Mouse (Mus musculus) embryonic facial prominence, embryonic 13.5 days (tissue): ENCODE results near the gene Zfp607b. TPM values are rescaled to one million over a fixed set of nuclear protein-coding genes. Genes with fewer than 3 reads are reported as not detected.

Experiments
- ATAC-seq: fragments of 200-750 bp; cut with Nextera tagmentation; 2 replicates; pipeline ENCODE4 v1.8.0; 2017; ENCODE audit warnings: low read depth; ENCODE audit not compliant: insufficient number of reproducible peaks, insufficient read depth, low FRiP score, low TSS enrichment
- H3K27ac ChIP-seq: fragments of 300-500 bp; sonication (generic); 2 replicates; pipeline ENCODE4 v1.5.1; 2015; ENCODE audit warnings: moderate library complexity, mild to moderate bottlenecking, inconsistent platforms
- H3K27me3 ChIP-seq: fragments of 300-500 bp; sonication (generic); 2 replicates; pipeline ENCODE4 v1.6.1; 2015; ENCODE audit warnings: mild to moderate bottlenecking, inconsistent platforms
- H3K36me3 ChIP-seq: fragments of 300-500 bp; sonication (generic); 2 replicates; pipeline ENCODE4 v1.6.1; 2015; ENCODE audit warnings: mild to moderate bottlenecking, inconsistent platforms
- H3K4me1 ChIP-seq: fragments of 300-500 bp; sonication (generic); 2 replicates; pipeline ENCODE4 v1.6.1; 2015; ENCODE audit warnings: inconsistent platforms
- H3K4me2 ChIP-seq: fragments of 300-500 bp; sonication (generic); 2 replicates; pipeline ENCODE4 v1.6.1; 2015; ENCODE audit warnings: moderate library complexity, mild to moderate bottlenecking, inconsistent platforms
- H3K4me3 ChIP-seq: fragments of 300-500 bp; sonication (generic); 2 replicates; pipeline ENCODE4 v1.5.1; 2015; ENCODE audit warnings: mild to moderate bottlenecking, inconsistent platforms
- H3K9ac ChIP-seq: fragments of 300-500 bp; sonication (generic); 2 replicates; pipeline ENCODE4 v1.6.1; 2015; ENCODE audit warnings: mild to moderate bottlenecking, inconsistent platforms
- H3K9me3 ChIP-seq: fragments of 300-500 bp; sonication (generic); 2 replicates; pipeline ENCODE4 v1.6.1; 2016; ENCODE audit warnings: inconsistent platforms
- WGBS: fragments of 180-500 bp; shearing (Covaris S2); methylation state at CpG from one replicate; pipeline ENCODE4 v1.1.7; 2015; ENCODE audit warnings: mixed read lengths; 5-methylcytosine and 5-hydroxymethylcytosine counted together
- polyA plus RNA-seq: library from polyadenylated mRNA; unstranded; fragments of >200 nt; fragmentation: Nextera tagmentation; extraction: Ambion mirVana; gene quantifications from 2 replicates; pipeline ENCODE4 v1.2.1, GENCODE M21; 2015

The Zfp607b gene
- 5.3 TPM in 2 replicates for polyA plus RNA-seq

- peak; percentile 99 for ATAC-seq
- Histone ChIP-seq H3K27ac (peak within 1 kb of the TSS; percentile 77), H3K4me3 (peak within 1 kb of the TSS; percentile 49), H3K36me3 (no peaks in the 10 kb centered on the region), H3K4me1 (peaks cover 21% of the 10 kb centered on the region), H3K27me3 (no peaks in the 10 kb centered on the region), H3K9ac (peak within 1 kb of the TSS; percentile 79), H3K4me2 (peak within 1 kb of the TSS; percentile 67), H3K9me3 (no peaks in the 10 kb centered on the region)
- WGBS = under 1% methylated on average over 19 of the region's 19 CpGs
These were observed at the start of gene Zfp607b for GRCm38 (mm10) chr7:27688815-27689612. Gene Zfp607b, plus strand, starts transcription at chr7:27689340.

GRCm38 (mm10) chr7:27644471-27644870, 44.7 kb upstream of the Zfp607b start:
- Histone ChIP-seq H3K9ac (no peak overlapping the region), H3K9me3 (no peaks in the 10 kb centered on the region), H3K4me1 (no peaks in the 10 kb centered on the region), H3K36me3 (peaks cover 9% of the 10 kb centered on the region; the same call in 1 of the 2 replicates), H3K27ac (no peak overlapping the region), H3K27me3 (no peaks in the 10 kb centered on the region), H3K4me2 (no peak overlapping the region), H3K4me3 (no peak overlapping the region)
- no peak for ATAC-seq
- 61% methylated on average over 1 of the region's 1 CpGs for WGBS

- Histone ChIP-seq H3K27me3 (no peaks in the 10 kb centered on the region), H3K4me2 (no peak overlapping the region), H3K9ac (no peak overlapping the region), H3K36me3 (no peaks in the 10 kb centered on the region), H3K9me3 (no peaks in the 10 kb centered on the region), H3K27ac (no peak overlapping the region), H3K4me3 (no peak overlapping the region), H3K4me1 (no peaks in the 10 kb centered on the region)
- ATAC-seq = no peak
- WGBS = 79% methylated on average over 7 of the region's 7 CpGs
These were observed 42.6 kb upstream of the Zfp607b start for GRCm38 (mm10) chr7:27646516-27646915.

GRCm38 (mm10) chr7:27647281-27648002, 41.7 kb upstream of the Zfp607b start:
- no peak for ATAC-seq
- no peak overlapping the region for H3K4me2 ChIP-seq
- H3K36me3 ChIP-seq = no peaks in the 10 kb centered on the region
- 79% methylated on average over 6 of the region's 6 CpGs for WGBS
- no peaks in the 10 kb centered on the region for H3K4me1 ChIP-seq
- H3K27me3 ChIP-seq = peaks cover 4% of the 10 kb centered on the region
- no peak overlapping the region for H3K4me3 ChIP-seq
- no peaks in the 10 kb centered on the region for H3K9me3 ChIP-seq
- H3K27ac ChIP-seq = no peak overlapping the region
- H3K9ac ChIP-seq = no peak overlapping the region

- Histone ChIP-seq H3K27me3 (peaks cover 27% of the 10 kb centered on the region), H3K9me3 (no peaks in the 10 kb centered on the region), H3K4me1 (peaks cover 5% of the 10 kb centered on the region), H3K4me3 (no peak overlapping the region), H3K9ac (no peak overlapping the region), H3K4me2 (no peak overlapping the region), H3K27ac (no peak overlapping the region), H3K36me3 (no peaks in the 10 kb centered on the region)
- WGBS = 91% methylated on average over 11 of the region's 11 CpGs
- ATAC-seq = no peak
These were observed 39.4 kb upstream of the Zfp607b start for GRCm38 (mm10) chr7:27649723-27650122.

- no peak overlapping the region for H3K27ac ChIP-seq
- WGBS = 5% methylated on average over 10 of the region's 10 CpGs
- ATAC-seq = no peak
- no peak overlapping the region for H3K9ac ChIP-seq
- H3K4me1 ChIP-seq = peaks cover 5% of the 10 kb centered on the region
- no peak overlapping the region for H3K4me3 ChIP-seq
- H3K27me3 ChIP-seq = peaks cover 39% of the 10 kb centered on the region
- H3K4me2 ChIP-seq = no peak overlapping the region; the same call in 1 of the 2 replicates
- peaks cover 4% of the 10 kb centered on the region; the same call in 1 of the 2 replicates for H3K36me3 ChIP-seq
- no peaks in the 10 kb centered on the region for H3K9me3 ChIP-seq
These were observed 38.2 kb upstream of the Zfp607b start for GRCm38 (mm10) chr7:27650949-27651348.

- Histone ChIP-seq H3K4me3 (peak within 1 kb of the TSS; percentile 36), H3K27ac (no peak within 1 kb of the TSS), H3K4me2 (peak within 1 kb of the TSS; percentile 63), H3K9ac (0 out of 2 replicates have a peak within 1 kb of the TSS, but pooled peaks have one; percentile 27), H3K4me1 (peaks cover 5% of the 10 kb centered on the region), H3K27me3 (peaks cover 62% of the 10 kb centered on the region), H3K36me3 (peaks cover 33% of the 10 kb centered on the region), H3K9me3 (no peaks in the 10 kb centered on the region)
- 2% methylated on average over 54 of the region's 62 CpGs for WGBS
- 0 out of 2 replicates have a peak, but pooled peaks have one; percentile 17 for ATAC-seq
These were observed 35.3 kb upstream of the Zfp607b start, which contains the start of gene Ttc9b for GRCm38 (mm10) chr7:27653681-27654437. Gene Ttc9b, plus strand, starts transcription at chr7:27653915.

- peaks cover 5% of the 10 kb centered on the region for H3K4me1 ChIP-seq
- no peak overlapping the region for H3K4me2 ChIP-seq
- no peak overlapping the region for H3K9ac ChIP-seq
- no peaks in the 10 kb centered on the region for H3K9me3 ChIP-seq
- ATAC-seq = no peak
- 63% methylated on average over 20 of the region's 20 CpGs for WGBS
- no peak overlapping the region for H3K27ac ChIP-seq
- H3K27me3 ChIP-seq = peaks cover 70% of the 10 kb centered on the region
- H3K36me3 ChIP-seq = peaks cover 42% of the 10 kb centered on the region
- H3K4me3 ChIP-seq = no peak overlapping the region
These were observed 34.4 kb upstream of the Zfp607b start for GRCm38 (mm10) chr7:27654607-27655276.

- Histone ChIP-seq H3K9me3 (no peaks in the 10 kb centered on the region), H3K36me3 (peaks cover 44% of the 10 kb centered on the region), H3K27ac (no peak overlapping the region), H3K4me2 (no peak overlapping the region), H3K4me3 (no peak overlapping the region), H3K27me3 (peaks cover 70% of the 10 kb centered on the region), H3K4me1 (peaks cover 5% of the 10 kb centered on the region), H3K9ac (no peak overlapping the region)
- no peak for ATAC-seq
- WGBS = 81% methylated on average over 11 of the region's 11 CpGs
These were observed 33.6 kb upstream of the Zfp607b start for GRCm38 (mm10) chr7:27655545-27655944.

GRCm38 (mm10) chr7:27656600-27656999, 32.5 kb upstream of the Zfp607b start:
- Histone ChIP-seq H3K9me3 (no peaks in the 10 kb centered on the region), H3K4me2 (no peak overlapping the region), H3K27ac (no peak overlapping the region), H3K36me3 (peaks cover 54% of the 10 kb centered on the region), H3K9ac (no peak overlapping the region), H3K27me3 (peaks cover 70% of the 10 kb centered on the region), H3K4me1 (peaks cover 5% of the 10 kb centered on the region), H3K4me3 (no peak overlapping the region)
- 88% methylated on average over 16 of the region's 16 CpGs for WGBS
- no peak for ATAC-seq
